Mouse (Mus musculus) limb, embryonic 15.5 days (tissue): ENCODE measurements around the gene Ubac2. TPM values are rescaled to one million over a fixed set of nuclear protein-coding genes. Genes with fewer than 3 reads are reported as not detected.
A peak's percentile ranks its signal among the peaks of the same experiment; 100 is the strongest.

Experiments used
- ATAC-seq: fragments of 200-750 bp; cut with Nextera tagmentation; 2 replicates; pipeline ENCODE4 v1.8.0; 2017; ENCODE audit warnings: low read depth, moderate TSS enrichment; ENCODE audit not compliant: insufficient number of reproducible peaks, low FRiP score, low TSS enrichment
- H3K27ac ChIP-seq: fragments of 300-500 bp; sonication (generic); 2 replicates; pipeline ENCODE4 v1.5.1; 2015; ENCODE audit warnings: moderate library complexity, mild to moderate bottlenecking, inconsistent platforms
- H3K27me3 ChIP-seq: fragments of 300-500 bp; sonication (generic); 2 replicates; pipeline ENCODE4 v1.6.1; 2015; ENCODE audit warnings: inconsistent platforms
- H3K36me3 ChIP-seq: fragments of 300-500 bp; sonication (generic); 2 replicates; pipeline ENCODE4 v1.6.1; 2015; ENCODE audit warnings: inconsistent platforms
- H3K4me1 ChIP-seq: fragments of 300-500 bp; sonication (generic); 2 replicates; pipeline ENCODE4 v1.6.1; 2015; ENCODE audit warnings: inconsistent platforms
- H3K4me2 ChIP-seq: fragments of 300-500 bp; sonication (generic); 2 replicates; pipeline ENCODE4 v1.6.1; 2015; ENCODE audit warnings: mild to moderate bottlenecking, inconsistent platforms
- H3K4me3 ChIP-seq: fragments of 300-500 bp; sonication (generic); 2 replicates; pipeline ENCODE4 v1.5.1; 2015; ENCODE audit warnings: mild to moderate bottlenecking, inconsistent platforms
- H3K9ac ChIP-seq: fragments of 300-500 bp; sonication (generic); 2 replicates; pipeline ENCODE4 v1.6.1; 2015; ENCODE audit warnings: inconsistent platforms
- H3K9me3 ChIP-seq: fragments of 300-500 bp; sonication (generic); 2 replicates; pipeline ENCODE4 v1.6.1; 2016; ENCODE audit warnings: inconsistent platforms
- WGBS: fragments of 180-500 bp; shearing (Covaris S2); methylation state at CpG from one replicate; pipeline ENCODE4 v1.1.7; 2015; 5-methylcytosine and 5-hydroxymethylcytosine counted together
- polyA plus RNA-seq: library from polyadenylated mRNA; unstranded; fragments of >200 nt; fragmentation: Nextera tagmentation; extraction: Ambion mirVana; gene quantifications from 2 replicates; pipeline ENCODE4 v1.2.1, GENCODE M21; 2015

Gene Ubac2
- polyA plus RNA-seq, 1 experiment from 2014 or later: 65.2 TPM

- peaks cover 8% of the 10 kb centered on the region; the same call in 1 of the 2 replicates for H3K4me1 ChIP-seq
- H3K9me3 ChIP-seq: no peaks in the 10 kb centered on the region
- no peak overlapping the region for H3K4me3 ChIP-seq
- peak overlapping the region; percentile 30; the same call in 1 of the 2 replicates for H3K27ac ChIP-seq
- H3K27me3 ChIP-seq: no peaks in the 10 kb centered on the region
- no peaks in the 10 kb centered on the region for H3K36me3 ChIP-seq
- H3K4me2 ChIP-seq: no peak overlapping the region
- no peak overlapping the region for H3K9ac ChIP-seq
- no peak for ATAC-seq
- 63% methylated on average over 14 of the region's 14 CpGs for WGBS
These were observed 83.9 kb downstream of the Ubac2 start for GRCm38 (mm10) chr14:121962128-121962890.

GRCm38 (mm10) chr14:121963251-121963941, 85.0 kb downstream of the Ubac2 start:
- WGBS: 54% methylated on average over 9 of the region's 9 CpGs
- no peak for ATAC-seq
- no peak overlapping the region for H3K4me2 ChIP-seq
- H3K4me3 ChIP-seq: 0 out of 2 replicates have a peak overlapping the region, but pooled peaks have one; percentile 4
- H3K9ac ChIP-seq: no peak overlapping the region
- H3K27me3 ChIP-seq: no peaks in the 10 kb centered on the region
- 0 out of 2 replicates have a peak overlapping the region, but pooled peaks have one; percentile 22 for H3K27ac ChIP-seq
- peaks cover 8% of the 10 kb centered on the region; the same call in 1 of the 2 replicates for H3K4me1 ChIP-seq
- H3K9me3 ChIP-seq: no peaks in the 10 kb centered on the region
- H3K36me3 ChIP-seq: no peaks in the 10 kb centered on the region

GRCm38 (mm10) chr14:121963942-121964335, 85.5 kb downstream of the Ubac2 start:
- Histone ChIP-seq H3K4me1 (0 out of 2 replicates have a peak, but pooled peaks cover 4% of the 10 kb centered on the region), H3K27ac (0 out of 2 replicates have a peak overlapping the region, but pooled peaks have one; percentile 22), H3K4me3 (0 out of 2 replicates have a peak overlapping the region, but pooled peaks have one; percentile 4), H3K27me3 (no peaks in the 10 kb centered on the region), H3K9me3 (no peaks in the 10 kb centered on the region), H3K9ac (no peak overlapping the region), H3K36me3 (no peaks in the 10 kb centered on the region), H3K4me2 (no peak overlapping the region)
- ATAC-seq: no peak
- WGBS: 30% methylated on average over 4 of the region's 4 CpGs

GRCm38 (mm10) chr14:121964990-121965389, 86.6 kb downstream of the Ubac2 start, which contains the start of gene Gpr183:
TSS of gene Gpr183 (minus strand) at chr14:121965195.
- Histone ChIP-seq H3K4me2 (no peak within 1 kb of the TSS), H3K4me3 (0 out of 2 replicates have a peak within 1 kb of the TSS, but pooled peaks have one; percentile 4), H3K9ac (no peak within 1 kb of the TSS), H3K36me3 (no peaks in the 10 kb centered on the region), H3K27ac (no peak within 1 kb of the TSS), H3K4me1 (0 out of 2 replicates have a peak, but pooled peaks cover 3% of the 10 kb centered on the region), H3K9me3 (no peaks in the 10 kb centered on the region), H3K27me3 (no peaks in the 10 kb centered on the region)
- WGBS: 40% methylated on average over 6 of the region's 6 CpGs
- no peak for ATAC-seq

GRCm38 (mm10) chr14:121965461-121965860, 87.0 kb downstream of the Ubac2 start:
- Histone ChIP-seq H3K9me3 (no peaks in the 10 kb centered on the region), H3K4me1 (0 out of 2 replicates have a peak, but pooled peaks cover 3% of the 10 kb centered on the region), H3K27me3 (no peaks in the 10 kb centered on the region), H3K4me3 (no peak overlapping the region), H3K27ac (no peak overlapping the region), H3K4me2 (no peak overlapping the region), H3K36me3 (no peaks in the 10 kb centered on the region), H3K9ac (no peak overlapping the region)
- WGBS: 84% methylated on average over 4 of the region's 4 CpGs
- ATAC-seq: no peak

GRCm38 (mm10) chr14:121967095-121967494, 88.7 kb downstream of the Ubac2 start:
- Histone ChIP-seq H3K9me3 (no peaks in the 10 kb centered on the region), H3K27ac (no peak overlapping the region), H3K36me3 (no peaks in the 10 kb centered on the region), H3K4me3 (no peak overlapping the region), H3K9ac (no peak overlapping the region), H3K4me1 (0 out of 2 replicates have a peak, but pooled peaks cover 1% of the 10 kb centered on the region), H3K4me2 (no peak overlapping the region), H3K27me3 (no peaks in the 10 kb centered on the region)
- ATAC-seq: no peak
- 85% methylated on average over 4 of the region's 4 CpGs for WGBS

GRCm38 (mm10) chr14:121970402-121970801, 92.0 kb downstream of the Ubac2 start:
- no peak for ATAC-seq
- H3K9me3 ChIP-seq: no peaks in the 10 kb centered on the region
- peaks cover 6% of the 10 kb centered on the region; the same call in 1 of the 2 replicates for H3K36me3 ChIP-seq
- H3K4me2 ChIP-seq: no peak overlapping the region
- H3K4me1 ChIP-seq: no peaks in the 10 kb centered on the region
- no peak overlapping the region for H3K27ac ChIP-seq
- H3K27me3 ChIP-seq: no peaks in the 10 kb centered on the region
- 83% methylated on average over 1 of the region's 1 CpGs for WGBS
- no peak overlapping the region for H3K4me3 ChIP-seq
- H3K9ac ChIP-seq: no peak overlapping the region

- H3K9ac ChIP-seq: no peak overlapping the region
- no peaks in the 10 kb centered on the region for H3K9me3 ChIP-seq
- no peak overlapping the region for H3K4me2 ChIP-seq
- no peak for ATAC-seq
- H3K4me1 ChIP-seq: no peaks in the 10 kb centered on the region
- H3K27me3 ChIP-seq: no peaks in the 10 kb centered on the region
- peaks cover 17% of the 10 kb centered on the region; the same call in 1 of the 2 replicates for H3K36me3 ChIP-seq
- WGBS: 88% methylated on average over 10 of the region's 10 CpGs
- no peak overlapping the region for H3K27ac ChIP-seq
- H3K4me3 ChIP-seq: no peak overlapping the region
These were observed 94.7 kb downstream of the Ubac2 start for GRCm38 (mm10) chr14:121973114-121973513.

GRCm38 (mm10) chr14:121981531-121981930, 103.1 kb downstream of the Ubac2 start:
- 82% methylated on average over 1 of the region's 1 CpGs for WGBS
- ATAC-seq: no peak
- H3K27ac ChIP-seq: no peak overlapping the region

GRCm38 (mm10) chr14:121983009-121983933, 104.9 kb downstream of the Ubac2 start:
- Histone ChIP-seq H3K27ac (peak overlapping the region; percentile 47; the same call in 1 of the 2 replicates), H3K4me2 (no peak overlapping the region)

More at GRCm38 (mm10) chr14:121981531-121981930, 103.1 kb downstream of the Ubac2 start:
- Histone ChIP-seq H3K9ac (no peak overlapping the region), H3K4me3 (no peak overlapping the region), H3K4me1 (no peaks in the 10 kb centered on the region), H3K4me2 (no peak overlapping the region), H3K36me3 (0 out of 2 replicates have a peak, but pooled peaks cover under 1% of the 10 kb centered on the region), H3K27me3 (no peaks in the 10 kb centered on the region), H3K9me3 (no peaks in the 10 kb centered on the region)

GRCm38 (mm10) chr14:121985477-121985876, 107.1 kb downstream of the Ubac2 start:
- Histone ChIP-seq H3K4me2 (no peak overlapping the region), H3K9ac (no peak overlapping the region), H3K27ac (no peak overlapping the region), H3K9me3 (no peaks in the 10 kb centered on the region), H3K36me3 (no peaks in the 10 kb centered on the region), H3K4me1 (no peaks in the 10 kb centered on the region), H3K4me3 (no peak overlapping the region), H3K27me3 (no peaks in the 10 kb centered on the region)
- 80% methylated on average over 3 of the region's 3 CpGs for WGBS
- no peak for ATAC-seq

More at GRCm38 (mm10) chr14:121983009-121983933, 104.9 kb downstream of the Ubac2 start:
- WGBS: 70% methylated on average over 8 of the region's 8 CpGs
- no peaks in the 10 kb centered on the region for H3K9me3 ChIP-seq
- no peaks in the 10 kb centered on the region for H3K36me3 ChIP-seq
- no peak overlapping the region for H3K4me3 ChIP-seq
- H3K4me1 ChIP-seq: no peaks in the 10 kb centered on the region
- no peak for ATAC-seq
- H3K27me3 ChIP-seq: no peaks in the 10 kb centered on the region
- H3K9ac ChIP-seq: no peak overlapping the region
